Mouse (Mus musculus): ENCODE measurements around the gene Bik. TPM values are rescaled to one million over a fixed set of nuclear protein-coding genes. Genes with fewer than 3 reads are reported as not detected.
"Not testable (repeated sequence)": the region's sequence is repeated elsewhere in the genome, so short reads cannot be mapped to it uniquely, and the experiment has no call there.

Bik gene
- polyA plus RNA-seq, 1 experiment from 2014 or later: 11.0 TPM

GRCm38 (mm10) chr15:83495195-83495594, 31.5 kb upstream of the Bik start:
- Histone ChIP-seq H3K27ac (no peak overlapping the region), H3K9me3 (replicated peaks) (no peaks in the 10 kb centered on the region), H3K36me3 (peaks cover 75% of the 10 kb centered on the region), H3K9ac (no peak overlapping the region), H3K4me2 (no peak overlapping the region), H3K27me3 (no peaks in the 10 kb centered on the region), H3K4me3 (replicated peaks) (no peak overlapping the region), H3K4me1 (no peaks in the 10 kb centered on the region; the same call in 1 of the 2 replicates)
- WGBS: 77% methylated on average over 3 of the region's 3 CpGs
- ATAC-seq (replicated peaks; ENCODE audit: low FRiP score): no peak

GRCm38 (mm10) chr15:83495787-83496367, 30.8 kb upstream of the Bik start:
- Histone ChIP-seq H3K4me1 (no peaks in the 10 kb centered on the region; the same call in 1 of the 2 replicates), H3K9ac (no peak overlapping the region), H3K27me3 (no peaks in the 10 kb centered on the region), H3K36me3 (peaks cover 75% of the 10 kb centered on the region), H3K4me2 (no peak overlapping the region), H3K4me3 (replicated peaks) (no peak overlapping the region), H3K27ac (no peak overlapping the region), H3K9me3 (replicated peaks) (no peaks in the 10 kb centered on the region)
- no peak for ATAC-seq (replicated peaks; ENCODE audit: low FRiP score)
- 77% methylated on average over 22 of the region's 22 CpGs for WGBS

- Histone ChIP-seq H3K27me3 (no peaks in the 10 kb centered on the region), H3K4me2 (no peak overlapping the region), H3K4me1 (no peaks in the 10 kb centered on the region; the same call in 1 of the 2 replicates), H3K9me3 (replicated peaks) (no peaks in the 10 kb centered on the region), H3K9ac (no peak overlapping the region), H3K36me3 (peaks cover 69% of the 10 kb centered on the region), H3K4me3 (replicated peaks) (no peak overlapping the region), H3K27ac (no peak overlapping the region)
- ATAC-seq (replicated peaks; ENCODE audit: low FRiP score): no peak
- 93% methylated on average over 6 of the region's 6 CpGs for WGBS
Measured at GRCm38 (mm10) chr15:83497299-83497698, 29.4 kb upstream of the Bik start.

GRCm38 (mm10) chr15:83499211-83499755, 27.4 kb upstream of the Bik start:
- Histone ChIP-seq H3K4me3 (replicated peaks) (no peak overlapping the region), H3K4me1 (no peaks in the 10 kb centered on the region; the same call in 1 of the 2 replicates), H3K27me3 (no peaks in the 10 kb centered on the region), H3K9me3 (replicated peaks) (no peaks in the 10 kb centered on the region), H3K27ac (no peak overlapping the region), H3K36me3 (peaks cover 61% of the 10 kb centered on the region), H3K9ac (no peak overlapping the region), H3K4me2 (no peak overlapping the region)
- WGBS: 89% methylated on average over 10 of the region's 10 CpGs
- no peak for ATAC-seq (replicated peaks; ENCODE audit: low FRiP score)

GRCm38 (mm10) chr15:83500352-83500751, 26.3 kb upstream of the Bik start:
- 61% methylated on average over 3 of the region's 3 CpGs for WGBS
- ATAC-seq (replicated peaks; ENCODE audit: low FRiP score): no peak

GRCm38 (mm10) chr15:83501483-83501882, 25.2 kb upstream of the Bik start:
- not testable (repeated sequence) for H3K9ac ChIP-seq; ATAC-seq (replicated peaks; ENCODE audit: low FRiP score); H3K4me3 ChIP-seq (replicated peaks); H3K9me3 ChIP-seq (replicated peaks); H3K4me1 ChIP-seq; H3K4me2 ChIP-seq; H3K27me3 ChIP-seq; H3K27ac ChIP-seq
- H3K36me3 ChIP-seq: peaks cover 42% of the 10 kb centered on the region
- WGBS: 79% methylated on average over 6 of the region's 6 CpGs

More at GRCm38 (mm10) chr15:83500352-83500751, 26.3 kb upstream of the Bik start:
- Histone ChIP-seq H3K9me3 (replicated peaks) (no peaks in the 10 kb centered on the region), H3K36me3 (peaks cover 53% of the 10 kb centered on the region), H3K4me2 (no peak overlapping the region), H3K9ac (no peak overlapping the region), H3K4me1 (no peaks in the 10 kb centered on the region), H3K27ac (no peak overlapping the region), H3K4me3 (replicated peaks) (no peak overlapping the region), H3K27me3 (no peaks in the 10 kb centered on the region)

- 29% methylated on average over 17 of the region's 17 CpGs for WGBS
- H3K27ac ChIP-seq: peak overlapping the region; percentile 38
- H3K4me2 ChIP-seq: peak overlapping the region; percentile 66
Measured at GRCm38 (mm10) chr15:83509950-83510804, 16.5 kb upstream of the Bik start.

GRCm38 (mm10) chr15:83510805-83511405, 15.8 kb upstream of the Bik start, which contains the start of gene Ttll1:
Ttll1 (minus strand) TSS chr15:83510893.
- peak; percentile 96 for ATAC-seq (replicated peaks; ENCODE audit: low FRiP score)

More at GRCm38 (mm10) chr15:83509950-83510804, 16.5 kb upstream of the Bik start:
- Histone ChIP-seq H3K9me3 (replicated peaks) (no peaks in the 10 kb centered on the region), H3K36me3 (no peaks in the 10 kb centered on the region), H3K27me3 (no peaks in the 10 kb centered on the region), H3K9ac (peak overlapping the region; percentile 52), H3K4me3 (replicated peaks) (peak overlapping the region; percentile 52), H3K4me1 (peaks cover 13% of the 10 kb centered on the region)
- ATAC-seq (replicated peaks; ENCODE audit: low FRiP score): peak; percentile 57; the same call in 1 of the 2 replicates

GRCm38 (mm10) chr15:83512489-83513281, 14.0 kb upstream of the Bik start:
- no peak for ATAC-seq (replicated peaks; ENCODE audit: low FRiP score)
- no peak overlapping the region for H3K4me2 ChIP-seq
- H3K27me3 ChIP-seq: no peaks in the 10 kb centered on the region
- H3K27ac ChIP-seq: no peak overlapping the region
- no peak overlapping the region for H3K4me3 ChIP-seq (replicated peaks)
- peaks cover 13% of the 10 kb centered on the region for H3K4me1 ChIP-seq
- no peaks in the 10 kb centered on the region for H3K9me3 ChIP-seq (replicated peaks)
- H3K36me3 ChIP-seq: no peaks in the 10 kb centered on the region
- no peak overlapping the region for H3K9ac ChIP-seq
- 70% methylated on average over 13 of the region's 13 CpGs for WGBS

More at GRCm38 (mm10) chr15:83510805-83511405, 15.8 kb upstream of the Bik start, which contains the start of gene Ttll1:
- Histone ChIP-seq H3K9me3 (replicated peaks) (no peaks in the 10 kb centered on the region), H3K9ac (peak within 1 kb of the TSS; percentile 52), H3K36me3 (no peaks in the 10 kb centered on the region), H3K4me3 (replicated peaks) (peak within 1 kb of the TSS; percentile 52), H3K27me3 (no peaks in the 10 kb centered on the region), H3K27ac (peak within 1 kb of the TSS; percentile 38), H3K4me1 (peaks cover 13% of the 10 kb centered on the region), H3K4me2 (peak within 1 kb of the TSS; percentile 66)
- WGBS: 11% methylated on average over 41 of the region's 41 CpGs

- H3K9ac ChIP-seq: no peak overlapping the region
- H3K27me3 ChIP-seq: no peaks in the 10 kb centered on the region
- no peak for ATAC-seq (replicated peaks; ENCODE audit: low FRiP score)
- no peaks in the 10 kb centered on the region for H3K9me3 ChIP-seq (replicated peaks)
- peaks cover 21% of the 10 kb centered on the region for H3K4me1 ChIP-seq
- H3K4me3 ChIP-seq (replicated peaks): no peak overlapping the region
- no peak overlapping the region for H3K4me2 ChIP-seq
- H3K27ac ChIP-seq: no peak overlapping the region
- WGBS: 79% methylated on average over 5 of the region's 5 CpGs
- no peaks in the 10 kb centered on the region for H3K36me3 ChIP-seq
Measured at GRCm38 (mm10) chr15:83515018-83515417, 11.6 kb upstream of the Bik start.
